Mouse (Mus musculus) heart, embryonic 10.5 days (tissue): Measurements from ENCODE around the gene Gm13695. TPM values are rescaled to one million over a fixed set of nuclear protein-coding genes. Genes with fewer than 3 reads are reported as not detected.
"Not testable (repeated sequence)": the region's sequence is repeated elsewhere in the genome, so short reads cannot be mapped to it uniquely, and the experiment has no call there.

Source experiments
- DNase-seq: peaks from one replicate; pipeline ENCODE4 v3.0.0-alpha.2; 2017; ENCODE audit warnings: low spot score
- H3K27ac ChIP-seq: fragments of 300-500 bp; sonication (generic); 2 replicates; pipeline ENCODE4 v1.5.1; 2016; ENCODE audit warnings: mild to moderate bottlenecking
- H3K27me3 ChIP-seq: fragments of 300-500 bp; sonication (generic); 2 replicates; pipeline ENCODE4 v1.6.1; 2016; ENCODE audit warnings: mild to moderate bottlenecking; ENCODE audit not compliant: poor library complexity, insufficient read depth, severe bottlenecking
- H3K36me3 ChIP-seq: fragments of 300-500 bp; sonication (generic); 2 replicates; pipeline ENCODE4 v1.6.1; 2016; ENCODE audit warnings: mild to moderate bottlenecking, moderate library complexity
- H3K4me1 ChIP-seq: fragments of 300-500 bp; sonication (generic); 2 replicates; pipeline ENCODE4 v1.6.1; 2016; ENCODE audit warnings: mild to moderate bottlenecking
- H3K4me3 ChIP-seq: fragments of 300-500 bp; sonication (generic); 2 replicates; pipeline ENCODE4 v1.5.1; 2016; ENCODE audit warnings: mild to moderate bottlenecking, moderate library complexity
- H3K9me3 ChIP-seq: fragments of 300-500 bp; sonication (generic); 2 replicates; pipeline ENCODE4 v1.6.1; 2016; ENCODE audit warnings: mild to moderate bottlenecking, moderate library complexity
- WGBS: fragments of 180-500 bp; shearing (Covaris S2); methylation state at CpG from one replicate; pipeline ENCODE4 v1.1.7; 2016; 5-methylcytosine and 5-hydroxymethylcytosine counted together
- polyA plus RNA-seq: library from polyadenylated mRNA; unstranded; fragments of >200 nt; fragmentation: Nextera tagmentation; extraction: Ambion mirVana; gene quantifications from 2 replicates; pipeline ENCODE4 v1.2.1, GENCODE M21; 2016

The Gm13695 gene
- polyA plus RNA-seq, 1 experiment from 2014 or later, result not detected

DNA sequence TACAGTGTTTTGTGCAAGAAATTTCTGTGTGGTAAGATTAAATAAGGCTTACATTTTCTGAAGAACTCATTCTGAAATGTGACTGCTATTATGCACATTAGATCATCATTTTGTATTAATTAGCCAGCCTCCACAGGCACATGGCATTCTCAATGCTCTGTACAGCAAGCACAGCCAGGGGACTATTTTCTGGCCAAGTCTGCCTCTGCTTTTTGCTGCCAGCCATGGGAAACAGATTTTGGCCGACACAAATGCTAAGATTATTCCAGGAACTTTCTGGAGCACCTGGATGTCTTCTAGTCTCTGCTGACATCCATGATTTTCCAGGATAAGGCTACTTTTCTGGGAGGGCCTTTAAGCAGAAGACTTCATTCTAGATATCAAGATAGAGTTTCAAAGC lies 41.8 kb downstream of the Gm13695 start:
- Histone ChIP-seq H3K27me3 (no peaks in the 10 kb centered on the region), H3K9me3 (no peaks in the 10 kb centered on the region), H3K36me3 (no peaks in the 10 kb centered on the region), H3K4me3 (no peak overlapping the region), H3K4me1 (no peaks in the 10 kb centered on the region), H3K27ac (no peak overlapping the region)
- 48% methylated on average over 1 of the region's 1 CpGs for WGBS
- no peak for DNase-seq

DNA sequence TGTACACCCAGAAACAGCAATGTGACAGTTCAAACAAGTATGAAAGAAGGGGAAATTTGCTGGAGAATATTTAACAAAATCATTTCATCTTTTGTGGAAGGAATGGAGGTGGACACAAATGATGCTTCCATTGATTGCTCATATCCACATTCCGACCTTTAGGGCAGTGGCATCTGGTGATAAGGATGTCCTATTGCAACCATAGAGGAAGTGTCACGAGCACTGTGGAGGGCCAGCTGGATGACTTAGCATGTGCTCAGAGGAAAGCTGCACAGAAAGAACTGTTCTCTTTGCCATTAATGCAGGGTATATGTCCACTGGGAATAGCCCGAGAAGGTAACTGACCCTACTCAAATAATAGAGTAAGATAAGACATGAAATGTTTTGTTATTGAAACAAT lies 42.7 kb downstream of the Gm13695 start:
- Histone ChIP-seq H3K36me3 (no peaks in the 10 kb centered on the region), H3K4me3 (no peak overlapping the region), H3K27me3 (no peaks in the 10 kb centered on the region), H3K27ac (no peak overlapping the region), H3K9me3 (no peaks in the 10 kb centered on the region), H3K4me1 (no peaks in the 10 kb centered on the region)
- WGBS, result 41% methylated on average over 3 of the region's 3 CpGs
- no peak for DNase-seq

DNA sequence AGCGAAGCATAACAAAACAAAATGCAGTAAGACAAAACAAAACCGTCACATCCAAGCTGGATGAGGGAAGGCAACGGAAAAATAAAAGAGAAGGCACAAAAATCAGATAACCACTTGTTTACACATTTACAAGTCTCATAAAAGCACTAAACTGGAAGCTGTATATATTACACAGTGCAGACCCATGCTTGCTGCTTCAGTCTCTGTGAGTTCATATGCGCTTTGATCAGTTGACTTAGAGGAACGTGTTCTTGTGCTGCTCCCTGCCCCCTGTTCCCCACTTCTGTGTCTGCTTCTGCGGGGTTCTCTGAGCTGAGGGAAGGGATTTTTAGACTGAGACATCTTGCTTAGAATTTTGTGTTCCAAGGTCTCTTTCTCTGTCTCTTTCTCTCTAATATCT lies 47.5 kb downstream of the Gm13695 start:
- H3K27ac ChIP-seq, result no peak overlapping the region
- 65% methylated on average over 6 of the region's 6 CpGs for WGBS
- no peaks in the 10 kb centered on the region for H3K27me3 ChIP-seq
- peaks cover 7% of the 10 kb centered on the region for H3K4me1 ChIP-seq
- H3K36me3 ChIP-seq, result no peaks in the 10 kb centered on the region
- no peaks in the 10 kb centered on the region for H3K9me3 ChIP-seq
- H3K4me3 ChIP-seq, result no peak overlapping the region
- no peak for DNase-seq

DNA sequence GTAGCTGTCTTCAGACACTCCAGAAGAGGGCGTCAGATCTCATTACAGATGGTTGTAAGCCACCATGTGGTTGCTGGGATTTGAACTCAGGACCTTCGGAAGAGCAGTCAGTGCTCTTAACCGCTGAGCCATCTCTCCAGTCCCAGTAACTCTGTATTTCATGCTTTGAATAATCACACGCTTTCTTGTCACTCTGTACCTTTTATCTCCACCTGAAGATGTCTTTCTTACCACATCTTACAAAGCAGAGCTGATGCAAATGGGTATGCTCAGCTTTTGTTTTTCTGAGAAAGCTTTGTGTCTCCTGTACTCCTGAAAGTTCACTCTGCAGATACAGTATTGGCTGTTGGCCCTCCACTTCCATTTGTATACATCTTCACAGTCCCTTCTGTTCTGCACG lies 49.2 kb downstream of the Gm13695 start:
- H3K27me3 ChIP-seq, H3K36me3 ChIP-seq, H3K27ac ChIP-seq, DNase-seq, H3K9me3 ChIP-seq, H3K4me3 ChIP-seq: not testable (repeated sequence)
- 77% methylated on average over 5 of the region's 5 CpGs for WGBS
- peaks cover 12% of the 10 kb centered on the region for H3K4me1 ChIP-seq

DNA sequence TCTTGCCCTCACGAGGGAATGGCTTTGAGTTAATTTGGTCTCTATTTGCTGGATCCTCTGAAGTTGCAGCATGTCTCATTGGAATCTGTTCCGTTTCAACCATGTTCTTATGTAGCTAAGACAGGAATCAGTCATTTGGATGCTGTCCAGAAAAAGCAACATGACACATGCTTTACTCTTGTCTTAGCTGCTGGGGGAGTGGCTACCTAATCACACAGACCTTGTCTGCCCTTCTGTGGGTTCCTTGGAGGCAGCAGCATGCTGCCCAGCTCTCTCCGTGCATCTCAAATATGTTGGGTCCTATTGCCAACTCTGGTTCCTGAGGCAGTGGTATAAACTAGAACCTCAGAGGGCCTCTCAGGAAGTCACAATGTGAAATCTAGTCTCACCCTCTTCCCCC lies 51.2 kb downstream of the Gm13695 start:
- Histone ChIP-seq H3K4me3 (no peak overlapping the region), H3K36me3 (no peaks in the 10 kb centered on the region), H3K27me3 (no peaks in the 10 kb centered on the region), H3K4me1 (peaks cover 12% of the 10 kb centered on the region), H3K9me3 (no peaks in the 10 kb centered on the region), H3K27ac (no peak overlapping the region)
- 33% methylated on average over 3 of the region's 3 CpGs for WGBS
- DNase-seq, result peak; percentile 77

Other genes with a start within 250 kb of the Gm13695 start
- gene Itgav, start 242.9 kb upstream of the Gm13695 start, polyA plus RNA-seq, result 48.9 and 72.1 TPM in 2 replicates
- gene Fam171b, start 154.7 kb upstream of the Gm13695 start, polyA plus RNA-seq, result 2.6 and 4.3 TPM in 2 replicates
- not detected in 2 replicates for gene Zswim2, start 26.1 kb upstream of the Gm13695 start, polyA plus RNA-seq
- not detected in 2 replicates for gene Gm13698, start 11.6 kb upstream of the Gm13695 start, polyA plus RNA-seq
- gene Gm13693, start 5.8 kb upstream of the Gm13695 start, polyA plus RNA-seq, result not detected in 2 replicates
- gene Gm13696, start 5.8 kb downstream of the Gm13695 start, polyA plus RNA-seq, result not detected in 2 replicates
- gene Gm13694, start 11.6 kb downstream of the Gm13695 start, polyA plus RNA-seq, result not detected in 2 replicates
- gene Gm13697, start 17.4 kb downstream of the Gm13695 start, polyA plus RNA-seq, result not detected in 2 replicates
- gene Gm13691, start 23.2 kb downstream of the Gm13695 start, polyA plus RNA-seq, result not detected in 2 replicates